Mouse (Mus musculus) kidney, adult 2 months (tissue): ENCODE results near the gene Col4a2.

Source experiments
- CTCF ChIP-seq: fragments of 200-500 bp; conservative IDR thresholded peaks from 2 replicates; pipeline ENCODE4 v1.5.1; 2011; ENCODE audit warnings: low read depth, mild to moderate bottlenecking, control low read depth, low read length, moderate library complexity, mixed read lengths; ENCODE audit not compliant: insufficient read depth, insufficient read length
- POLR2A ChIP-seq: fragments of 200-500 bp; IDR thresholded peaks from one replicate; pipeline ENCODE4 v1.6.1; 2011; ENCODE audit warnings: low read depth, low read length, control low read depth

DNA sequence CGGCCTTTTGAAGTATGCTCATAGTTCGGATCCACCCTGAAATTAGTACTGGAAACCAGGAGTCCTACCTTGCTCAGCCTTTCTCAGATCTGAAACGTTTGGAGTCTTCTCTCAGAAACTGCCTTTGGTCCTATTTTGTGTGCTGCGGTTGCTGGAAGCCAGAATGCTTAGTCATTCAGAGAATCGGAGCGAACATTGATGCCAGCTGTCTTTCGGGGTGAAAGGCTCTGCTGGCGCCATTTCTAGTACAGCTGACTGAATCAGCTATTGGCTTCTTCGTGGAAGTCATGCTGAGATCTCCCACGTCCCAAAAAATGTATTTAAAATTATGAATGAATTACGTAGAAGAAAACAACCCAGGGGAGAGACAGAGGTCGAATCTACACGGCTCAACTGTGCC, 105.2 kb downstream of the Col4a2 start:
- no peak for TF ChIP-seq CTCF
- no peak for TF ChIP-seq POLR2A
